Mouse (Mus musculus): ENCODE measurements around the gene Tmc7.

The Tmc7 gene

GRCm38 (mm10) chr7:118499784-118500435 lies 84.6 kb downstream of the Tmc7 start:
- no peak for DNase-seq (ENCODE audit: low spot score)

DNA sequence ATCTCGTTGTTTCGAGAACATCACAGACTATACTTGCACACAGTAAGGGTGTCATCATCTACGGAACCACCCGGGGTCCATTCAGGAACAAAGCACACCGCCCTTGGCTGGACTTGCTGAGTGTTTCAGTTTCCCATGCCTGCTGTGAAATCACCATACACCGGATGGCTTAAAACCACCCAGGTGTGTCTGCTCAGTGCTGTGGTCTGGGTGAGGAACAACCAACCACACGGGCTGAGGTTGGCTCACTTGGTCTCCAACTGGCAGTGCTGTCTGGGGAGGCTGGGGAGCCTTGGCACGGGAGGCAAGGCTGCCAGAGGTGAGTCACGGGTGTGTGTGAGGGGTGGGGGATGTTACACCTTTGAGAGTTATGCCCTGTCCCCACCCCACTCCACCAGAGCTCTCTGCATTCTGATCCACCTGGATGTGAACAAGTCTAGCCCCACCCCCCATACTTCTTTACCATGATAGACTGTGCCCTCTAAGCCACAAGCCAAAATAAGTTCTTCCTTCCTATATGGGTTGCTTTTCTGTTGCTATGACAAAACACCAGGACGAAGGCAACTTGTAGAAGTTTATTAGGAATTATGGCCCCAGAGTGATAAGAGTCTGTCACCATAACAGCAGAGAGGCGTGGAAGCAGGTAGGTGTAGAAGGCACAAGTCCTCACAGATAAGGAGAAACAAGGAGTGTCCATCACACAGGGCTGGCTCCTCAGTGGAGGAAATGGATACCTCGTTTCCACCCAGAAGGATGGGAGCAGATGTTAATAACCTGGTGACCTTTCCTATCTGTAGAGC lies 85.4 kb downstream of the Tmc7 start:
- no peak for DNase-seq (ENCODE audit: low spot score)

DNA sequence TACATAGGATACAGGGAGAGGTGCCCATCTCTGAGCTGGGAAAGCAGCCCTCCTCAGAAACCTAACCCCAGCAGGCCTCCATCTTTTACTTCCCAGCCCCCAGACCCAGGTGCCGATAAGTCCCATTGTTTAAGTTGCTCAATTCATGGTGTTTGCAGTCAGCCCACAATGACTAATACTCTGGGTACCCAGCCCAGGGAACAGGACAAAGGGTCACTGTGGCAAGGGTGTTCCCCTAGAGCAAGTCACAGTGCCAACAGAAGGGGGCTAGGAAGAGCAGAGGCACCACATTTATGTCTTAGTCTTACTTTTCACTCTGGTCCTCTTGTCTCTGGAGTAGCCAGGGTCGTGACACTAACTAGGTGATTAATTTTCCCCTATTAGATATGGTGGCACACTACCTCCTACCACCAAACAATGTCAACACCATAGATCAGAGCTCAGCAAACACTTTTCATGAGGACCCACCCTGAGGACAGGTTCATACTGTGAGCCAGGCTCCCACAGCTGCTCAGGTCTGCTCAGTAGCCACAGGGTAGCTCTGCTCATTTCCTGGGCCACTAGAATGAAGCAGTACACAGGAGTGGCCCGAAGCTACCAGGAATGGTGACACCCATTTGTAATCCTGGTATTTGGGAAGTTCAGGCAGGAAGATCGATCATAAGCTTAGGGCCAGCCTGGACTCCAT lies 89.5 kb downstream of the Tmc7 start:
- DNase-seq (ENCODE audit: low spot score), result no peak

GRCm38 (mm10) chr7:118493892-118494291 lies 90.6 kb downstream of the Tmc7 start:
- no peak for DNase-seq (ENCODE audit: low spot score)

DNA sequence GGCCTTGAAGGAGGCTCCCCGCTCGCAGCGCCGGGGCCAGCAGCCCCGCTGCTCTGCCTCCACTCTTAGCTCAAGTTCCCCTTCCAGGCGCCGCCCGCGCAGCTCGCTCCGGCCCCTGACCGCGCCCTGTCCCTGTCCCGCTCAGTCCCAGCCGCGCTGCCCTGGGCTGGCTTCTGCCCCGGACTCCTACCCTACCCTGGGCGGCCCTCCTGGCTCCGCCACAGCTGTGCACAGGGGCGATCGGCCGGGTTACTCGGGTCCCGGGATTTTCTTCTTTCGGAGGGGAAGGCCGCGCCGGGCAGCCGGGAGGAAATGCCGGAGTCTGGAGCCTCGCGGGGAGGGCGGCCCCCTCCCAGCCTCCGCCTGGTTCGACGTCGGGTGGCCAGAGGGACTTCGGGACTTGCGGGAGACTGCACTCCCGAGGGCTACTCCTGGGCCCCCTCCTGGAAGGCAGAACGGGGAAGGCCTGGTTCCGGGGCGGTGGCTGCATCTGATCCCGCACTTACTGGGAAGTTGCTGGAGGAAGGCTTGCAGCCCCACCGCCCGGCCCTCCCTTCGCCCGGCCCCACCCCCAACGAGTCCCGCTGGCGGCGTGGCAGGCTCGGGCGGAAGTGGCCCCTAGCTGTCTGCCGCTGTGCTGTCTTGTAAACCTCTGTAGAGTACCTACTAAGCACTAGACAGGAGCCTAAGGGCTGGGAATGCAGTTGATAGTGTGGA lies 92.9 kb downstream of the Tmc7 start, which contains the start of gene Itpripl2:
Gene Itpripl2 (minus strand): TSS at position 545 of the 717 bp plus-strand sequence.
- DNase-seq (ENCODE audit: low spot score), result peak; percentile 63

DNA sequence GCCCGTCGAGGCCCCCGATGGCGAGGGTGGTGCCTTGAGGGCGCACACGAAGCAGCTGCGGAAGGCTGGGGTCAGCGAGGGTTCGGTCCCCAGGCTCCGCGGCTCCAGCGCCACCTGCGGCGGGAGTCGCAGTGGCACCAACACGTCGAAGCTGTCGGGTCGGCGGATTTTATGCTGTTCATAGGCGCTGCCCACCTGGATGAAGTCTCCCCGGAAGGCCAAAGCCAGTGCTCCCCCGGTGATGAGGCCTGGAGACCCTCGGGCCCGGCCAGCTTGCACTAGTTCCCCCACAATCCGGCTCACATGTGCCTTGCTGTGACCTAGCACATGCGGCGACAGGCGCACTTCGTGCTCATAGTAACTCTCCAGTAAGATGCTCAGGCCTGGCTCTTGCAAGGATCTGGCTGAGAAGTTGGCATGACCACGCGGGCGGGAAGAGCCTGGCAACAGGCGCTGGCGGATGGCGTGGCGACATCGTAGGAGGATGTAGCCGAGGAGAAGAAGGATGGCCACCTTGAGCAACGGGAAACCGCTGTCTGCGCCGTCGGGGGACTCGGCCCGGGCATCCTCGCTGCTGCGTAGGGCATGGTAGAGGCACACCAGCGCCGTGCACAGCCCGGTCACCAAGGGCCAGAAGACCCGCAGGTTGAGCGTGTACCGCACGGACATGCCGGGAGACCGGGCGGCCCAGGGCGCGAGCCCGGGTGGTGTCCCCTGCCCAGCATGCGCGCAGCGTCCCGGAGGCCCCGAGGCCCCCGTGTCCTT lies 93.7 kb downstream of the Tmc7 start:
- no peak for DNase-seq (ENCODE audit: low spot score)

DNA sequence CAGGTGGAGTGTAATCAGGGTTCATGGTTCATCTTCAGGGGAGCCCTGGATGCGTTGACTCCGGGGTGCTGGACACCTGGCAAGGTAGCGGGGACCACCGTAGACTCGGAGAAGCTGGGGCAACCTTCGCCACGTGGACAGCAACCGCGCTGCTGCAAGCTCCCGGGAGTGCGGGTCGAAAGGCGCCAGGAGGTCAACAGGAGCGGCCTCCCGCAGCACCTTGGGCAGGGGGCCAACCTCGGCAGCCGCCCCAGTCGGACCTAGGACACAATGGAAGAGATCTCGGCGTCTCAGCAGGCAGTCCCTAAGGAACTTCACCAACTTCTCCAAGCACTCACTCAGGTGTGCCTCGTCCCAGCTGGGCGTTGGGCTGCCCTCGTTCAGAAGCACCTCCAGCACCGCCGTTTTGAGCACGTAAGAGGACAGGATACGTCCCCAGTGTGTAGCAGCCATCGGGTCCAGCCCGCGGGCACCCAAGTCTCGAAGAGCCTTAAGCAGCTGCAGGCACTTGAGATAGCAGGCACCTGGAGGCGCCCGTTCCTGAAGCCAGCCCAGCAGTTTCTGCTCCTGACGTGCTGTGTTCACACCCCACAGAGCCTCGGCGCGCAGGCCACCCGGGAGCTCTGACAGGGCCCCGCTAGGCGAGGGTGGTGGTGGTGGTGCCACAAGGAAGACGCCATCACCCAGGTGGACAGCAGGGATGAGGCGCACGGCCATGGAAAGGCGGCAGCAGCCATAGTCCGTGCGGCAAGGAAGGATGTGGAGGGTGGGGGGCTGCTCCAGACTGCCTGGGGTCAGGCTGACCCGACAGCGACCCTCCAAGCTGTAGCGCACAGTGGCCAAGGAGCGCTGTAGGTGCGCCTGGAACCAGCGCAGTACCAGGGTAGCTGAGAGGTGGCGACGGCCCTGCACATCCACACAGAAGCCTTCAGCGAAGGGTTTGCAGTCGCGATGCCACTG lies 94.5 kb downstream of the Tmc7 start:
- DNase-seq (ENCODE audit: low spot score), result no peak

DNA sequence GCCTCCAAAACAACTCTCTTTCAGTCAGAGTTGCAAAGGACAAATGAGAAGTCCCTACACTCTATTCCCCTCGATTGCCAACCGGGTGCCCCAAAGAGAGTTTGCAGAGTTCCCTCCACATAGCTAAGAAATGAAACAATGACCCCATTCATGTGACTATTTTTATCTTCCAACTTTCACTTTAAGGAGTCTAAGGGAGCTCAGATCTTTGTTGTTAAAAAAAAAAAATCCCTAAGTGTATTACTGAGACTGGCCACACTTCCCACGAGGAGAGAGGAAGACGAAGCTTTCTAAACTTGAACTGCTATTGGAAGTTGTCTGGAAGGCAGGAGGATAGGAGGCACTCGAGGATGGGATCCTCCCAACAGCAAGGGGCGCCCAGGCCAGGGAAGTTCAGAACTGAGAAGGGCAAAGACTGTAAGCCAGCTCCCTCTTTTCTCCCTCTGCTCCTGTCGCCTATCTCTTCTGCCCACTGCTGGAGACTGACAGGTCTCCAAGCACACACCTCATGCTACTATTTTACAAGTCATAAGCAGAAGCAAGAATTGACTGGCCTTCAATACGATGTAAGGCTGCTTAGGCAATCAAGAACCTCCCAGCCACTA lies 96.4 kb downstream of the Tmc7 start:
- no peak for DNase-seq (ENCODE audit: low spot score)

DNA sequence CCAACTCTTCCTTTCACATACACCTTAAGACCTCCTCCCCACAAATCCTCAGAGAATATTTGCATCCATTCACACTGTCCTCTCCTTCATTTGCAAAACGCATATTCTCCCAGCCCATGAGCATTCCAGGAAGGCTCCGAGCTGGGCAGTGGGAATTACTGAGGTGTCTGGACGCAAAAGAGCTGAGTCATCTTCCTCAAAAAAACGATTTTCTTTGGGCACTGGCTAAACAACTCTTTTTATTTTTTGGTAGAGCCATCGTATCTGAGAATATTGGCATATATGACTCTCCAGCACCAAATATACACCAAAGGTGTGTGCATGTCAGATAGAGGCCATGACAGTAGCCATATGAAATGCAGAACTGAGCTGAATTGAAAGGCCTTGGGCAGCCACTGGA lies 97.6 kb downstream of the Tmc7 start:
- DNase-seq (ENCODE audit: low spot score), result no peak
